Mouse (Mus musculus): Measurements from ENCODE around the gene Tmem138.
"Not testable (repeated sequence)": the region's sequence is repeated elsewhere in the genome, so short reads cannot be mapped to it uniquely, and the experiment has no call there.

The Tmem138 gene

DNA sequence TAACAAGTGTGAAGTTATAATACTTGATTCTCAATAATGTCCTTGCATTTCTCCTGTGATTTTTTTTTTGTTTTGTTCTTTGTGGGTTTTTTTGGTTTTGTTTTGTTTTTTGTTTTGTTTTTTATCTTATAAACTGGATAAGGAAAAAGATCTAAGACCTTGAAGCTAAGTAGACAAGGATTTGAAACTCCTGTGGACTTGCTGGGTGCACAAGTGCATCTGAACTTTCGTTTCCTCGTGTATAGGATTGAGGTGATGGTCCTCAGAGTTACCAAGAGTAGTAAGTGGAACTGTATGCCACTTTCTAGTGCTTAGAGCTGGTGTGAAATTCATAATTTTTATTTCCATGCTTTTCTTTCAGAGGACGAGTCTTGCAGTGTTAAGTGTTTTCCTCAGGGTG is 2.9 kb upstream of the Tmem138 start:
- no peak for DNase-seq (ENCODE audit: inconsistent age in 2 of 2, low spot score in 1 of 2)

DNA sequence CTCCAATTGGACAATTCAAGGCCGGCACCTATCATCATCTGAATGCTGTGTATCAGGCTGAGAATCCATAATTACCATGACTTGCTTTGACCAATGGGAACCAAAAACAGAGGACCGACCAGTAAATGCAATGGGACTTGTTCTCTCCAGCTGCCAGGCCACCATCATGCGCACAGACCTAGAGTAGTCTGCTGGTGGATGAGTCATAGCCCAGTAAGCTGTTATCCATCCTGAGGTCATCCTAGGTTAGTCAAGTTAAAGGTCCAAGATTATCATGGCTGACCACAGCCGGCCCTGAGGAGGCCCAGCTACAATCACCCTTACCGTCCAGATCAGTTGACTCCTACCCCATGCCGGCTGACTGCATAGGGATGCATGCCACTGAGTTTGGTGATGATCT is 7.5 kb downstream of the Tmem138 start:
- no peak for DNase-seq (ENCODE audit: inconsistent age in 2 of 2, low spot score in 1 of 2)

DNA sequence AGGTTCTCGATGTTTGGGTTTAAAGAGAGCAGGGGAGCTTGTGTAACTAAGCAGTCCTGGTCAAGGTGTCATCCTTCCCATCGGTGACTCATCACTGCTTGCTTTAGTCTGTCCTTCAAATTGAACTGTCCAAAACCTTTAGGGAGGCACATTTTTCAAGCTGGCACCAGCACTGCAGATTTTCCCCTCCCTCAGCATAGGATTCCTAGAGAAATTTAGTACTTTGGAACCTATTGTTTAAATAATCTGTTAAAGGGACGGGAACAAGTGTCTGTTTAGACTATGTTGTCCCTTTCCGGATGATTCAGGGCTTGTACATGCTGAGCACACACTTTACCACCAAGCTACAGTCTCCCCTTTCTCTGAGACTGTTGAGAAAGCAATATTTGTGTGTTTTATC is 11.9 kb downstream of the Tmem138 start:
- DNase-seq (ENCODE audit: inconsistent age in 2 of 2, low spot score in 1 of 2) = peak; percentile 56 to 85

DNA sequence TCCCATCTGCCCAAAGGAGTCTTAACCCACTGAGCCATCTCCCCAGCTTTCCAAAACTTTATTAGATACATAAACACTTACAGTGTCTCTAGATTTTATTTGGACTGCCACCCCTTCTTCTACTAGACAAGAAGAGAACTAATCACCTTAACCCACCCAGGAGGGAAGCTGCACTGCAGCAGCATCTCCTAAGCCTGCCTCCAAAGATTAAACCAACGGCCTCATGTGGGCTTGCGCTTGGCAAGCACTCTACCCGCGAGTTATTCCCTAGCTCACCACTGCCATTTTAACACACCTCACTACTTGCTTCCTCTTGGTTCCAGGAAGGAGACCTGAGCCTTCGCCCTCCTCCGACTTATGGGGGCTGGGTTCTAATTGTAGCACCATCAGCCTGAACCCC is 12.9 kb downstream of the Tmem138 start:
- DNase-seq (ENCODE audit: inconsistent age in 2 of 2, low spot score in 1 of 2) = no peak

GRCm38 (mm10) chr19:10562351-10562750 is 14.8 kb downstream of the Tmem138 start:
- no peak for DNase-seq (ENCODE audit: inconsistent age in 2 of 2, low spot score in 1 of 2)

DNA sequence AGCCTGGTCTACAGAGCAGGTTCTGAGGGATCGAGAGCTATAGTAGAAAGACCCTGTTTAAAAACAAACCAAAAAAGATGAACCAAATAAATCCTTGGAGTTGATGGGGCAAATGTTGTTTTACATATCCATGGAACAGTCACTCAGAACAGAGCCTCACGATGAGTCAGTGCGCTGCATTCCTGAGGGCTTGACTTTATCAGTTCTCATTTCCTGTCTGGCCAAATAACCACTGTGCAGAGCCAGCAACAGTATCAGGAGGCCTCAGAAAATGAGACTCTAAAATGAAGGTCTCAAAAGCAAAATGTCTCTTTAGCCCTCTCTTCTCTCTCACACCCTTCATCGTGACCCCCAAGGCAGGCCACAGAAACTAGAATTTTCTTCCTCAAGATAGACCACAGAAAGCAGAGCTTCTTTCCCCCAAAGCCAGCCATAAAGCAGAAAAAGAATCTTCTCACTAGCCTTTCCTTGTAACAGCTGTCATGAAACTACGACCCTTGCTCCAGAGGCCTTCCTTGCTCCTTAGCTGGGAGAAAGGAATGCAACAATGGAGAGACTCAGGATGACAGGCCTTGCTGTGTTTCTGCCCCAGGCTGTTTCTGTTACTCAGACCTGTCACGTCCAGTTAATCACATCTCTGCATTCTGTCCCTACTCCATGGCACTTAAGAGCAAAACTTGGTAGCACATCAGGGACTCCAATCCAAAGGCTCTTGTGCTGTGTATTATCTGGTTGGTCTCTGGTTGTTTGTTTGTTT is 15.4 kb downstream of the Tmem138 start:
- peak; percentile 62 to 81 for DNase-seq (ENCODE audit: inconsistent age in 2 of 2, low spot score in 1 of 2)

- peak in 1 of 2 experiments; percentile 68 for DNase-seq (ENCODE audit: inconsistent age in 2 of 2, low spot score in 1 of 2)
These were observed 17.1 kb downstream of the Tmem138 start for GRCm38 (mm10) chr19:10560108-10560507.

GRCm38 (mm10) chr19:10557837-10558375 is 19.3 kb downstream of the Tmem138 start:
- not testable (repeated sequence) for DNase-seq (ENCODE audit: inconsistent age in 2 of 2, low spot score in 1 of 2)

GRCm38 (mm10) chr19:10557430-10557829 is 19.7 kb downstream of the Tmem138 start:
- DNase-seq (ENCODE audit: inconsistent age in 2 of 2, low spot score in 1 of 2) = no peak

DNA sequence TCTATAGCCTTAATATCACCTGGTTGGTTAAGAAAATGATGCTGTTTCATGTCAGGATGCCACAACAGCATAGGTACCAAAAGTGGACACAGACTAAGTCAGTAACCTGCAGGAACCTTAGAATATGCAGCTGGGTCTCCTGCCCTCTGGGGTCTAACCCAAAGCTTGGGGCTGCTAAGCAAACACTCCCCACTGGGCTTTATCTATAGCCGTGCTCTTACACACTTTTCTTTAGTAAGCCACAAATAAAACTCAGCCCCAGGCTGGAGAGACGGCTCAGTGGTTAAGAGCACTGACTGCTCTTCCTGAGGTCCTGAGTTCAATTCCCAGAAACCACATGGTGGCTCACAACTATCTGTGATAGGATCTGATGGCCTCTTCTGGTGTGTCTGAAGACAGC is 20.2 kb downstream of the Tmem138 start:
- DNase-seq (ENCODE audit: inconsistent age in 2 of 2, low spot score in 1 of 2) = no peak

DNA sequence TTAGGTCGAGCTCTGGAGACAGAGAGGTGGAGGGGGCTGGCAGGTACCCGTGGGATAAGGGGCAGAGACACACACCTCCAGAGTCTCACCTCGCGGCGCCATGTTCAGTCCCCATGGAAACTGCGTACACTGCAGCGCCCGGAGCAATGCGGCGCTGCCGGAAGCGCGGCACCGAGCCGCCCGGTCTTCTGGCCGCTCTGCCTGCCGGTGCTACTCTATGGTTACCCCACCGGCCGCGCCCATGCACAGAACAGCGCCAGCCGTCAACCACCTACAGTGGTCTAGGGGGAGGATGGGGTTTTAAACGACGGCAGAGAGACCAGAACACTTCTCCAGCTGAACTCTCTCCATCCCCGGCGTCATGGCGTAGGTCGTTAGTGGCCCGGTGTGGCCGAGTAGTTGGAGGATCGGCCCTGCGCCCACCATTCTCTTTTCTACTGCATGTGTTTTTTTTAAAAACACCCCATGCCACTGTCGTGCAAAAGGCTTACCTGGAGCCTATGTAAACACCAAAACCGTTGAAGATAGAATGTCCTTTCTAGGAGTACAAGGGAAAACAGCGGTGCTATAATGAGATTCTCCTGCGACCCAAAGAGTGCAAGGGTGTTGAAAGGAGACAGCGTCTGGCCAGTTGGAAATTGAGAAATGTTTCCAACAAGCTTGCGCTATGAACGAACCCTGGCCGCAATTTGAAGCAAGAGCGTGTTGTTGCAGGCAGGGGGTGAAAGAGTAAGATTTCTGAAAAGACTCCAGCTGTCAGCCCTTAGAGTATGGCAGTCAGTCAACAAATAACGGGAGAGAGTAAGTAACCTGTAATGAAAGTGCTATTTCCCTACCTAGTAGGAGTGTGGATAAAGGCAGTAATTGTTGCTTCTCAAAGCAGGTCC is 21.3 kb downstream of the Tmem138 start, which contains the start of gene Tmem216:
Tmem216 (minus strand) TSS at position 615 of the 887 bp plus-strand sequence.
- DNase-seq (ENCODE audit: inconsistent age in 2 of 2, low spot score in 1 of 2) = peak; percentile 88 to 94

- no peak for DNase-seq (ENCODE audit: inconsistent age in 2 of 2, low spot score in 1 of 2)
These were observed 37.7 kb downstream of the Tmem138 start for GRCm38 (mm10) chr19:10539454-10539853.

DNA sequence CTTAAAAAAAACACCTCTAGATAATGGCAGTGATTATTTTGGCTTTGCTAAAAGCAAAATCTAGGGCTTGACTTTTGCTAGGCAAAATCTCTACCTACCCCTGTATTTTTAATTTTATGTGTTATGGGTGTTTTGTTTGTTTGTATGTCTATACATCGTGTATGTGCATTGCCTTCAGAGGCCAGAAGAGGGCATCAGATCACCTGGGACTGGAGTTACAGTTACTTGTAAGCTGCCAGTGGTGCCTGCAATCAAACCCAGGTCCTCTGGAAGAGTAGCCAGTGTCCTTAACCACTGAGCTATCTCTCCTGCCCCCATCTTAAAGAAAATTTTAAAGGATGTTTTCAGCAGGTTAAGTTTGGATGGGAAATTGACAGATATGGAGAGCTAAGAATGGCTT is 47.1 kb downstream of the Tmem138 start:
- DNase-seq (ENCODE audit: inconsistent age in 2 of 2, low spot score in 1 of 2) = no peak

- no peak for DNase-seq (ENCODE audit: inconsistent age in 2 of 2, low spot score in 1 of 2)
These were observed 51.3 kb downstream of the Tmem138 start, which contains the start of gene Sdhaf2 for GRCm38 (mm10) chr19:10525910-10526309. TSS of gene Sdhaf2 (minus strand) at chr19:10526142.

GRCm38 (mm10) chr19:10525106-10525901 is 51.9 kb downstream of the Tmem138 start, which contains the start of gene Cpsf7:
TSS of gene Cpsf7 (plus strand) at chr19:10525266.
- DNase-seq (ENCODE audit: inconsistent age in 2 of 2, low spot score in 1 of 2) = peak; percentile 92 to 97

DNA sequence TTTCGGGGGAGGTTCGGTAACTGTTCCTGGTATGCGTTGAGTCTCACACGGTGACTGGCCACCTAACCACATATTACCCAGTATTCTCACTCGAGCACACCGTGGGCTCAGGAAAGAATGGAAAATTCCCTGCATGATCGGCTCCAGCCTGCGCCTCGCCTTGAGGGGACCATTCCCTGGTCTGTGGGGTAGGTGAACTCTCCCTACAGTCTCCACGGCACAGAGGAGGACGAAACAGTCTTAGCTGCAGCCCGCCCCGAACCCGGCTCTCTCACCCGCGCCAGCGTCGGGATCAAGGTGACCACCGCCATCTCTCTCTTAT is 52.4 kb downstream of the Tmem138 start:
- no peak for DNase-seq (ENCODE audit: inconsistent age in 2 of 2, low spot score in 1 of 2)

DNA sequence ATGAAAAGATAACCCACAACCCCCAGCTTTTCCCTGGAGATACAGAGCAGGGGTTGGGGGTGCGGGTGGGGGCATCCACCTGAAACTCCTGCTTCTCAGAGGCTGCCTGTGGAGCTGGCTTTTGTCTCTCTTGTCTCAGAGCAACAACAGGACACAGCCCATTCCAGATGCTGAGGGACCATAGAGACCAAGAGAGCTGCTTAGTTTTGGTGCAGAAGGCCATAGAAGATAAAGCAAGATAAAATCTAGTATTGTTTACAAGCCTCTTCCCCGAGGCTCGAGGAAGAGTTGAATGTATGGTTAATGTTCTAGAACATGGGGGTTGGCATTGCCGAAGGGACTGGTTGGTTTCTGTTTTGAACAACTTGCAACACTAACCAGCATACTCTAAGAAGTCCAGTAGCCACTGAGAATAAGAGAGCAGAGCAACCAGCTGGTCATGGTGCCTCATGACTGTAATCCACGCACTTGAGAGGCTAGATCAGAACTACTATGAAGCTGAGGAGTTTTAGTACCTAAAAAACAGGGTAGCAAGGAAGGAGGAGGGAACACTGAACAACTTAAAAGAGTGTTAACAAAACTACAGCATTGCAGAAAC is 53.6 kb downstream of the Tmem138 start:
- DNase-seq (ENCODE audit: inconsistent age in 2 of 2, low spot score in 1 of 2) = no peak

DNA sequence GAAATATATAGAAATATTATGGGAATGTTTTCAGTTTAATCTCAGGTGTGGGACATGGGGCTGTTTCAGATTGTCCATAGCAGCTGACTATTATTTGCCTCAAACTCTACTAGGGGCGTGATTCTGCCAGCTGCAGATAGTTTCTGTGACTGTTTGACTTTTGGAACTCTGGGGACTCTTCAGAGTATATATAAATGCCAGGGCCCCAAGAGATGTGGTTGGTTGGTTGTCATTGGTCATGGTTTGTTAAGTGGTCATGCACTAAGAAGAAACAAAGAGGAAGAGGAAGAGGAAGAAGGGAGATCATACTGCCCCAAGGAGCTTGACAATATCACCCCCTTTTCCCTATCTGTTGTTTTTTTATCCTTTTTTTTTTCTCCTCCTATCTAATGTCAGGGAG is 55.2 kb downstream of the Tmem138 start:
- DNase-seq (ENCODE audit: inconsistent age in 2 of 2, low spot score in 1 of 2) = no peak
